Mouse (Mus musculus): ENCODE measurements around the gene Ugt1a7c.
"Not testable (repeated sequence)": the region's sequence is repeated elsewhere in the genome, so short reads cannot be mapped to it uniquely, and the experiment has no call there.

- TF ChIP-seq POLR2A, CTCF (IDR thresholded peaks at IDR 0.05; ENCODE audit: extremely low read depth, insufficient read depth, low read length): not testable (repeated sequence)
Measured at GRCm38 (mm10) chr1:88223011-88223515, 128.2 kb downstream of the Ugt1a7c start.
